Mouse (Mus musculus): ENCODE data around the gene Gtpbp2.

Gene Gtpbp2

DNA sequence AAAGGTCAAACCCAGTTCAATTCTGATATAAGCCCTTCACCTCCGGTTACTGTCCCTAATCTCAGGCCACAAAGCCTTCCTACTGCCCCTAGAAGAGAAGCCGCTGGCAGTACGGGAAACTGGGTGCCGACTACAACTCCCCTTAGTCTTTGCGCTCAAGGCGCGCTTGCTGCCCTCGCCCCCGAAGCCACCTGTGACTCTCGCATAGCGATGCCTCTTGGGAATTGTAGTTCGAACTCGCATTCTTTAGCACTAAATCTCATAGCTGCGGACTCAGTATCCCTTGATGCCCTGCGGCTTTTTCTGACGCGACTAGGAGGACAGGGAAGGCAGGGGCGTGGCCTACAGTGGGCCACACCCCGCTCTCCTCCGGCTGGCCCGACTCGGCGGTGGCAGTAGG is at the start of gene Gtpbp2:
TSS of gene Gtpbp2 (plus strand) at position 347 of the 400 bp plus-strand sequence.
- peak; percentile 99 for DNase-seq

DNA sequence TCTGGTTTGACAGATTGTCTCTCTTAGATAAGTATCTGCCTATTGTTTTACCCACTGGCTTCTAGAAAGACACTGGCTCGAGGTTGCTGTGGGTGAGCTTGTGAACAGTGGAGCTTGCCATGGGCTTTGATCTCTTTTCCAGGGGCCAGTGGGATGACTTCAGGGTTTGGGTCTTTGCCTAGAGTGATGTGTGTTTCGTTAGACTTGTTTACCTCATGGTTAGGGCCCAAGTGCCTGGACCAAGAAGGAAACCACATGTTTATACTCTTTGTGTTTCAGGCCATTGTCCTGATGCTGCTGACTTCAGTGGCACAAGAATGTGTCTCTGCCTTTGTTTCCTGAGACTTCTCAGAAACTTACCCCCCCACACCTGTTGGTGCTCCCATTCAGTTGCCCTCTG is 45.3 kb upstream of the Gtpbp2 start:
- no peak for DNase-seq

DNA sequence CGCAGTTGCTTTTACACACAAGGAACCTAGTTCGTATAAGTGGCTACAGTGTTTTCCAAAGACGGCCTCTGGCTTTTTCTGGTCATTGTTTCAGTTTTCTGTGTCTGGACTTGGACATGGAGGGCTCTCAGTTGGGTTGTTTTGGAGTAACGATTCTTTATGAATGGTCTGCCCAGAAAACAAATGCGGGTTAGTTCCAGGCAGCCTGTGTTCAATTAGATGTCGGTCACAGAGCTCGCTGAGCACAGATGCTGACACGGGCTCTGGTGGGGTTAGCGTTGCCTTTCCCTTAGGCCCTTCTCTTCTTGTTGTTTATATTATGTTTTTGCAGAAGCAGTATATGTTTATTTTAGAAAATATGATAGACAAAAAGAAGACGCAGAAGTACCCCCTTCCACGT is 44.7 kb upstream of the Gtpbp2 start:
- no peak for DNase-seq

DNA sequence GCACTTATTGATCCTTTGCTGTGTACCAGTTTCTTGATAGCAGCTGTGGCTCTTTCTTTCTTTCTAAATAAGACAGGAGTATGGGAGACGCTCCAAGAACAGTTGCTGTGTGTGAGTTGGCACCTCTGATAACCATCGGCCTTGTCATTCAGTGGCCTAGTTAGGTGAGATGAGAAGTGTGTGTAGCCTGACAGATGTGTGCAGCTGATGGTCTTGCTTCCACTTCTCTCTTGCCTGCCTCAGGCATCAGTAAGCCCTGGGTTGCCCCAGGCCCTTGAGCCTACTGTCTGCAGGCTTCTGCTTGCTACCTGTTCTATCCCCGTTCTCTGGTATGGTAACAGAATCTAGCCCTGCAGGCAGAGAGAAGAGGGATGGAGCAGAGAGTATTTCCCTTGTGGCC is 44.0 kb upstream of the Gtpbp2 start:
- DNase-seq = no peak

DNA sequence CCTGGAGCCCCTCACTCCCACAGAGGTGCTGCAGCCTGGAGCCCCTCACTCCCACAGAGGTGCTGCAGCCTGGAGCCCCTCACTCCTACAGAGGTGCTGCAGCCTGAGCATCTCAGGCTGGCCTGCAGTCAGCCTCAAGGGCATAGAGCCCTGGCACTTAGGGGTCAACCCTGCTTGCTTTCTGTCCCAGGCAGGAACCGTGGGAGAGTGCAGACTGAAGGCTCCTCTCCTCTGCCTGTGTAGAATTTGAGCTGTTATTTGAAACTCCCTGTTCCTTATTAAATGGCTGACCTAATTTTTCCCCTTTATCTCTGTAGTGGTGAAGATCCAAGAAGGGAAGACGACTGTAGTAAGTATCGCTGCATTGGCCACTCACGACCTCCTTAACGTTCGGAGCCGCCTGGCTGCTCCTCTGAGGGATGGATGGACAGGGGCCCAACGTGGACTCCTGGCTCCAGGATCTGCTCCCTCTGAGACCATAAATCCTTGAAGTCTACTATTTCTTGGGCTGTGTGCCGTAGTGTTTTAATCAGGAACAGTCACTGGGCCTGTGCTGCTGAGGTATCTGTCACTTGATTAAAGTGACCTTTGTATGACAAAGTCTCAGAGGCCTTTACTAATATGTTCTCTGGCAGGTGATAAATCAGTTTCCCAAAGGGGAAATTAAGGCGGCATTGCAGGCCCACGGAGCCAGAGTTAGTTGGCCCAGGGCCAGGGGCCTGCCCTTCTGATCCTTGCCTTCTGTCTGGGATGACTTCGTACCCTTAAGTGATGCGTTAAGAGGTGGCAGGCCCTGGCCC is 43.0 kb upstream of the Gtpbp2 start:
- no peak for DNase-seq

DNA sequence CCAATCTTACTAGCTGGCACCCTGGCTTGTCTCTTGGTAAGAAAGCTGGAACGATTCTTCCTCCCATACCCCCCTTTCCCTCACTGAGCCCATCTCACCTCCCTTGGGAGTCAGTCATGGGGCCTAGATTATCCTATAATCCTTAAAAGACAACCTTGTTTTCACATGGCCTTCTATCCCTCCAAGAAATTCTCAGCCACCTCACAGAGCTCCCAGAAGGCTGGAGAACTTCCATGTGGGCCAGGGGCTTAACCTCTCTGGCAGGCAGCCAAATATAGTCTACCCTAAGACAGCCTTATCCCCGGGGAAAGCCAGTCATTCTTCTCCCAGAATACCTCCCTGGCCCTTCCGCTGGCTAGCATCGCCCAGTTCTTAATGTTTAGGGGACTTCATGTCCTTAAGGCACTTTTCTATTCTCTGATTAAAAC is 42.4 kb upstream of the Gtpbp2 start:
- no peak for DNase-seq

DNA sequence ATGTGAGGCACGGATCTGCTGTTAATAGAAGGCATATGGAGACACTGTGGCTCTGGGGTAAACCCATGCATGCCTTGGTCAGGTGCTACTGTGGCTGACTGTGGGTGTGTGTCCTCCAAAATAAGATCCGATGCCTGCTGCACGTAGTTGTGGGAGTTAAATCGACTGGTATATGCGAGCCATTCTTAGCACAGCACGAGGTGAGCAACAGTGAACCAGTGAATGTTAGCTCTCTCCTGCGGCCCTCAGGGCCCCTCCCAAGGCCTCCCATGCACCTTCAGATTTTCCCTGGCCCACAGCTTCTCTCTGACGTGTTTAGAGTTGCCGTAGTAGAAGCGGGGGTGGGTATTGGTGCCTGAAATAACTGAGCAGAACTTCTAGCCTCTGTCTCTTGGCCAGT is 41.2 kb upstream of the Gtpbp2 start:
- no peak for DNase-seq

DNA sequence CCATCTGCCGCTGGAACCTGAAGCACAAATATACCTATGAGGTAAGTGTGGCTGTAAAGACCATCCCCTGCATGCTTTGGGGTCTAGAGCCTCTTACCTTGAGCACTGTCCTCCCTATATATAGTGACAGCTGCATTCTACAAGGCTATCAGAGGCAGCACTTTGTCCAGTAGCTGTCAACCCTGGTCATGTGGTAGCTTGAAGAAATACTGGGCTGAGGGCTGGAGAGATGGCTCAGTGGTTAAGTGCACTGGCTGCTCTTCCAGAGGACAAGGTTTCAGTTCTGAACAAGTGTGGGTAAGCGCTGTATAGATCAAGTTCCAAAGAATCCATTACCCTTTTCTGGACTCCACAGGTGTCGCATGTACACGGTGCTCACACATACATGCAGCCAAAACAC is 38.0 kb upstream of the Gtpbp2 start:
- no peak for DNase-seq

DNA sequence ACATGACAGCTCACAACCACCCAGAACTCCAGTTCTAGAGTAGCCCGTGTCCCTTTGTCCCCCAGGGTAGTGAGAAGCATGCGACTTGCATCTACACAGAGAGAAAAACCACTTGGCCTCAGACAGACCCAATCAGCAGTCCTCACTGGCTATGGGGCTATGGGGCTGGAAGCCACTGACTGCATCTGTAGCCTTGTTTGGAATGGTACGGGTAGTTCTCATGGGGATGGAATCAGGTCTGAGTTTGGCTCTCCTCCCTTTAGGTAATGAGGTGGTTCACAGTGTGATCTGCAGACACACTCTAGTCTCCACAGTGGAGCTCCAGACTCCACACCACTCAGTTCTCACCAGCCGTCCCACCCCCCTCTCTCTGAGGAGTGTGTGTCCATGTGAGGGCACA is 37.5 kb upstream of the Gtpbp2 start:
- DNase-seq = no peak

DNA sequence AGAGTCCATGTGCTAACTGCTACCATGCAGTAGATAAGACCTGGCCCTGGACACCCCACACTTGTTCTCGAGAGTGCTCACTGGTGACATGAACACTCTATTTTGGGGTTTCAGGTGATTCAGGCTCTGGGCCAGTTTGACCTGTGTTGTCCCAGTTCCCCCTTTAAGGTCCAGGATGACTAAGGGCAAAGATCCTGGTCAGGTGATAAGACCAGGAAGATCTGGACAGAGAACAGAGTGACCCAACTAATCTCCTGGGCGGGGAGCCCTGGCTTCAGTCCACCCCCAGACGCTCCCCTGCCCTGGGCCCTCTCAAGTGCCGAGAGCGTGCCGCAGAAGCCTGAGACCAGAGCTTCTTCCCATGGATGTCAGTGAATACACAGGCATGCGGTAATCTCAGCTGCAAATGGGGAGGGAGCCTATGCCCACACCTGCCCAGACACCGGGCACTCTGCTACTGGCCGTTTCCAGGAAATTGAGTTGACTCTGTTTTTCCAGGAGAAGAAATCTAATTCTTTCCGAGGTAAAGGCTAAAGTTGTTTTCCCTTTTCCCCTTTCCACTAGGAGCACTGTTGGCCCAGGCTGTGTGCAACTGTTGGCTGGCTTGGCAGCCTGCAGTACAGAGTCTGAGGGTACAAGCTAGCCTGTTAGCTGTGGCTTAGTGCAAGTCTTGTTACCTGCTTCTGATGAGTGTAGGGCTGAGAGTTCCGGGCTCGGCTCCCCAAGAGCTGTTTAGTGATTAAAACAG is 36.7 kb upstream of the Gtpbp2 start:
- no peak for DNase-seq

DNA sequence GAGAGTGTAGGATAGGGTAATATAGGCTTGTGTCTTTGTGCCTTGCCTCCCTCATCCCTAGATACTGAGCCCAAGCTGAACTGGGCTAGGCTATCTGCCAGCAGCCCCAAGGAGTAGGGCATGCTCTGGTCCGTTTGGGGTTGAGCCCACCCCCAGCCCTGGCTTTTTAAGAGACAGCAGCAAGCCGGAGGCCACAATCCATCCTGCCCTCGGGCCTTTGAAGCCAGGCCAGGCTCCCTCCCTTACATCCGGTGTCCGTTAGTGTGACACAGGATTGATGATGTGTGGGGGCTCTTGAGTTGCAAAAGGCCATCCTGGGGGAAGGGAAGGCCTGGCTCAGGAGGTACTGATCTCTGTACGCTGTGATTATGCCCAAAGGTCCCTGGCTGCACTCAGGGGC is 34.2 kb upstream of the Gtpbp2 start:
- no peak for DNase-seq

DNA sequence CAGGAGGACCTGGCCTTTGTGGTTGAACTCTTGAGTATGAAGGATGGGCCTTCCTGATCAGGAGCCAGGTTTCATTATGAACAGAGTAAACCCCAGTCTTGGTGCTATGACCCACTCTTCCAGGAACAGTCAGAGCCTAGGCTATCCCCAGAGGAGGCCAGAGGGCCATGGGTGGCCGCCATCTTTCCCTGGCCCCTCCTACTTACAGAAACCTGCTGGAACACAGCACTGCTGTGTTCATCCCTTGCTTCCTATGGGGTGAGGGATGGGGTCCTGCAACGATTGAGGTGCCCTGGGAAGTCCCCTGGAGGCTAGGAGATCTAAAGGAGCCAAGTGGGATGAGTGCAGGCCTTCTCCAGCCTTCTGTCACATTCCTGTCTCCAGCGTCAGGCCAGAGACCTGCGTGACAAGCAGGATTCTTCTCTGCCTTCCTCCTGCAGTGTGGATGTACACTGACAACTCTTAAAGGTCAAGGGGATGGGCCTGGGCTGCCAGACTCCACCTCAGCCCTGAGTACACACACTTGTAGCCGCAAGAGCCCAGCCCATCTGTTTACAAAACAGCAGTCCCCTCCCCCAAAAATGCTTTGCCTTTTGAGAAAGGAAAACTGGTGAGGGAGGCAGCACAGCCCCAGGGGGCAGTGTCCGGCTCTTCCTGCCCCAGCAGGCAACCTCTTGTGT is 32.9 kb upstream of the Gtpbp2 start:
- no peak for DNase-seq

DNA sequence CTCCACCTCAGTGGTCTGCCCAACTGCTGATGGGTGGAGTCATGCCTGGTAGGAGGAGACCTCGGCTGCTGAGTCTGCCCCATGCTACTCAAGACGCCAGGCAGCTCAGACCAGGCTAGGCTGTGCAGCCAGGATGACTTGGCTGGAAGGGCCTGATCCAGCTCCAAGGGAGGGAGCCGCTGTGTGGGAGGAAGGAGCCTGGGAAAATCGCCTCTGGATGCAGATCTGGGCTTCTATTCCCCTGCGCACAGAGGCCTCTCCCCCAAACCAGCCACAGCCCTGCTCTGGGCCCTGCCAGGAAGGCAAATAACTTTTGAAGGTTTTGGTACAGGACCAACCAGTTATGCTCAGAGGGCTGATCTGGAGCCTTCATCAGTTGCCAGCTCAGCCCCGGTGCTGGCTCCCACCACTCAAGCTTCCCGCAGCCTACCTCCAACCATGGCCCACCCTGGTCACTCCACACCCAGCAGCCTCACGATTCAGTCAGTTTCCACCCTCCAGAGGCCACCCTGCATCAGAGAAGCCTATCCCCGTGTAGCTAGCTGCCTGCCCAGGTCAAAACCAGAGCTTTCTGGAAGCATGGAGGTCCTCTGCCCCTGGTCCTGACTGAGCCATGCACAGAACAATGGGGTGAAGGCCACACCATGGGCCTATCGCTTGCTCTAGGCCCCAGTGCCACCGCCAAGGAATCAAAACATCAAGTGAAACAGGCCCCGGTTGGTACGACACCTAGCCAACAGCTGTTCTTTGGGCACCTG is 30.9 kb upstream of the Gtpbp2 start:
- peak; percentile 29 for DNase-seq

DNA sequence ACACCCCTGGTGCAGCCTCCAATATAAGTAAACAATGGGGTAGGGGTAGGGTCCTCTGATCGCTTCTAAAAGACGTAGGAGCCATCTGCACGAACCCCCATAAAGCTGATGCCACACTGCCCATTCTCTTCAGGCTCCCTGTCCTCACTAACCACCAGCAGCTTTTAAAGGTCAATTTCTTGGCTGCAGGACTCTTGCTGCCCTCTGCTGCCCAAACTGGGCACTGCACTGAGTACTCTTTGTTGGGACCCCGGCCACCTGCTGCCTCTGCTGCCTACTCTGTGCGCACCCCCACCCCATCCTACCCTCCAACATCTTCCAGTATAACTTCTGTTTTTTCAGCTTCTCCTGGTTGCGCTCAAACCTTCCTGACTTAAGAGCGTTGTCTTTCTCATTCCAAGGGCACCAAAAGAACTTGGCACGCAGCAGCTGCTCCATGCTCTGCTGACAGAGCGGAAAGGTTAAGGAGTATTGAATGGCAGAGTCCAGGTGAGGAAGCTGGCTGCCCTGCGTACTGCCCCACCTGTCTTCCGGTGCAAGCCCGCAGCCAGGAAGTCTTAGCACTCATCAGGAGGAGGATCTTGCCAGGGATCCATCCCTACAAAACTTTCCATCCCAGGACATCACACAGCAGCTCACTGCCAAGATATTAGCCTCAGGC is 28.6 kb upstream of the Gtpbp2 start:
- peak; percentile 32 for DNase-seq

DNA sequence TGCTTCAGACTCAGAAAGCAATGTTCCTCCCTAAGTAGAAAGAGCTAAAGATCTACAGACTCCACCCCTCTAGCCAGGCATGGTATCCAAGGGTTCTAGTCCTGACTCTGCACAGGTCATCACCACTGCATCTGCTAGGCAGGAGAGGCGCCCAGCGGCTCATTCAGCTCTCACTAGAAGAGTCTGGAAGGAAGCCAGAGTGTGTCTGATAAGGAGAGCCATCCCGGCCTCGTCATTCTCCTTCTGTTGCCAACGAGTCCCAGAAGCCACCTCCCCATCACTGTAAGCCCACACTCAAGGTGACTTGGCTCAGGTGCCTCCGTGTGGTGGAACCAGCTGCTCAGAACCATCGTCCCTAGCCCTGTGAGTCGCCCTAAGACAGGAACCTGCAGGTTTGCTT is 28.0 kb upstream of the Gtpbp2 start:
- DNase-seq = no peak

DNA sequence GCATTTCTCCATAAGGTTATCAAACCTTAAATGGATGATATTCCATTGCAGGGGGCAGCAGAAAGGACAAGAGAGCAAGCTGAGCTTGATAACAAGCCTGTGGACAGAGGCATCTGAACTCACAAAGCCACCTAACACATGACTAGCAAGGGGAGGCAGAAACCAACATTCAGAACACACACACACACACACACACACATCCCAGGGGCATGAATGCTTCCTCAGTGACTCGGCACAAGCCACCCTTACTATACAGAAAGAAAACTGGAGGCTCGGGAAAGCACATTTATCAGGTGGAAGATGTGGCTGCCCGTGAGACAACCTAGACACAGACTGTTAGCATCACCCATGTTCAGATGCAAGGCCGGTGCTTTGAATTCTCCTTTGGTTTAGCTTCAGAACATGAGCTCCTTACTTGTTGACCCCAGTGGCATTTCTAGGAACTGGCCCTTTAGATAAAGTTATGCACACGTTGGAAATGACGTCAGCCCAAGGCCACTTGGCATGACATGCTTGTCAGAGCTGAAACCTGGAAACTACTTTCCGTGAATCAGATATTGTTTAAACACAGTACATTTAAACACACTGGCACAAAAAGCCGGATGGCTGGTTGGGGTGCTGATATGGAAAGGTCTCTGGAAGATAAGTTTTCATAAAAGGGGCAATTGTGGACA is 22.1 kb upstream of the Gtpbp2 start:
- no peak for DNase-seq

DNA sequence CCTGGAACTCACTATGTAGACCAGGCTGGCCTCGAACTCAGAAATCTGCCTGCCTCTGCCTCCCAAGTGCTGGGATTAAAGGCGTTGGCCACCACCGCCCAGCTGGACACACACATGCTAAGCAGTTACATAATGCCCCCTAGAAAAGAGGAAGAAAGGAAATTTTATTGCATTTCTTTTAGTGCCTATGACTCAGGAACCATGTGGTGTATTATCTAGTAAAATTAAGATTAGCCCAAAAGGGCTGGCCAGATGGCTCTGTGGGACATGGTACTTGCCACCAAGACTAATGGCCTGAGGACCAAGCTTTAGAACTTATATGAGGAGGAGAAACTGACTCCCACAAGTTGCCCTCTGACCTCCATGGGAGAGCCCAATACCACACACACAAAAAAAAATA is 21.0 kb upstream of the Gtpbp2 start:
- DNase-seq = no peak

DNA sequence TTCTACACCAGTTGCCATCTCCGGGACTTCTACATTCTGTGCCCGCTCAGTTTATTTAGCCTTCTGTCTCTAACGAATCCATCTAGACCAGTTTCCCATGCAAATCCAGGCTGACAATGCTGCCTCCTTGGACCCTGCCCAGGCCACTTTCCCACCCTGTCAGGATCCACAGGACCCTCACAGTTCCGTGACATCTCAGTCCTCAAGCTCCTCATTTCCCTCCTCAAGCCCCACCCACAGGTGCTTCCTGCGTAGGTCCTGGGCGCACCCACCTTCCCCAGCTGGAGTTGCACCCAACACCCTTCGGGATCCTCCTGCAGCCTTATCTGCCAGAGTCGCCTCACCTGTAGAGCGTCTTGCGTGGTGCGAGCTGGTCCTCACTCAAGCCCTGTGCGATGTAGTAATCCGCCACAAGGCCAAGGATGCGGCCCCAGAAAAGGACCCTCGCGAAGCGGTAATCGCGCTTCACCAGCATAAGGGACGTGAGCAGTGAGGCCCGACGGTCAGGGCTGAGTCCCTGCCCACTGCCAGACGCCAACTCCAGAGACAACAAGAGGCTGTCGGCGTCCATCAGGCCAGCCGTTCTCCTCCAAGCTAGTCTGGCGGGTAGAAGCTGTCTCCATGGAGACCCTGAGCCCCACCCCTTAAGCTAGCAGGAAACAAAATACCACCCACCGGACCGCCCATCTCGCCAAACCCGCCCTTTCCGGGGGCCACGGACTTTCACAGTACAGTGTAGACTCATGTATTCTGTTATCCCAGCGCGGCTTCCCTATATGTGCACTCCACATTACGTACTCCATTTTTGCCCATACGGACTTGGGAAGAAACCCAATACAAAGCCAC is 17.0 kb upstream of the Gtpbp2 start, which contains the start of gene Rsph9:
TSS of gene Rsph9 (minus strand) at position 639 of the 846 bp plus-strand sequence.
- DNase-seq = peak; percentile 85

DNA sequence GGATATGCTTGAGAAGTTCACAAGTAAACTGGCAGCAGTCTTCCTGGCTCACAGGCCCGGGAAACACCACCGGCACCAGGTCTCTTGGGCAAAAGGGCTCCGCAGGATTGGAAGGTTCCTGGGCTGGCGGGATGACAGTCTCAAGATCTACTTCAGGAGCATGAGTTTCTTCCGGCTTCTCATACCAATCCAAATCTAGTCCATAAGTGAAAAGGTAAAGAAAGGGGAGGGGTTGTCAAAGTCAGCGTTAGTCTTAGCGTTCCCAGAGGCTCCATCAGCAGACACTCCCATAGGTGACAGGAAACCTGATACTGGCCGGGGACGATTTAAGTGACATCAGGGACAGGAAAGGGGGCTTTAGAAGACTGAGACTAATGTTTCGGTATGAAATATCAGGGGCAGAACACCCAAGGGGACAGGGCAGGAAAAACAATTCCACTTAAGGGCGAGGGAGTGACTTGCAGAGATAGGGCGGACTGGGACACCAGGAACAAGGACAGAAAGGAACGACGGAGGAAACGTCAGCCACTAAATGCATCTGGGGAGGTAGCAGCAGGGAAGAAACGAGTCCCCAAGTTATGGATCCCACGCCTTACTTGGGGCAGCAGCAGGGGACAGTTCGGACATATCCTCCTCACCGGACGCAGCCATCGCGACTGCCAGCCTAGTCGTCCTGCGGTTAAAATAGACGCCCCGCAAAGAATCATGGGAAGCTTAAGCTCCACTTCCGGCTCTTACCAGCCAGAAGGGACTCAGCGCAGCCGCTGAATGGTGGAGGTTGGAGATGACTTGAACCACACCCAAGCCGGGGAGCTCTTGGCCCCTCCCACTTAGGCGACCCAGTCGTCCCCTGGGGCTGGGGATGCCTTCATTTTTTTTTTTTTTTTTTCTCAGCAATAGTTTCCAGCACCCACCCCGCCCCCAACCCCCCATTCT is 7.7 kb upstream of the Gtpbp2 start, which contains the start of gene Mad2l1bp:
TSS of gene Mad2l1bp (minus strand) at position 707 of the 936 bp plus-strand sequence.
- DNase-seq = peak; percentile 93

DNA sequence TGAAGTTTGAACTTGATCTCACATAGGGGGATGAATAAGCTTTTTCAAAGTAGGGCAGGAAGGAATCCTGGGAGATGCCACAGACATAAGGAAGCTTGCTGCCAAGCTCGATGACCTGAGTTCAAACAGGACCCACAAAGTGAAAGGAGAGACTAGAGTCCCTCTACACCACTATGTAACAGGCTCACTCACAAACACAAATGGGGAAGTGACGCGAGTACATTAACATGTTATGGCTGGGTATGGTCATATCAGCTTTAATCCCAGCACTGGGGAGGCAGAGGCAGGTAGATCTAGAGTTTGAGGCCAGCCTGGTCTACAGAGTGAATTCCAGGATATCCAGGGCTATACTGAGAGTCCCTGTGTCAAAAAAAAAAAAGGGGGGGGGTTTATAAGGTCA is 6.5 kb upstream of the Gtpbp2 start:
- no peak for DNase-seq

All from layer of hippocampus, adult 9-11 months (tissue).